Mouse (Mus musculus) heart, adult 11 months (tissue): Measurements from ENCODE around the gene Cbx2.

Source experiments
- DNase-seq: peaks from one replicate; pipeline ENCODE4 v3.0.0; 2022

Cbx2 gene

DNA sequence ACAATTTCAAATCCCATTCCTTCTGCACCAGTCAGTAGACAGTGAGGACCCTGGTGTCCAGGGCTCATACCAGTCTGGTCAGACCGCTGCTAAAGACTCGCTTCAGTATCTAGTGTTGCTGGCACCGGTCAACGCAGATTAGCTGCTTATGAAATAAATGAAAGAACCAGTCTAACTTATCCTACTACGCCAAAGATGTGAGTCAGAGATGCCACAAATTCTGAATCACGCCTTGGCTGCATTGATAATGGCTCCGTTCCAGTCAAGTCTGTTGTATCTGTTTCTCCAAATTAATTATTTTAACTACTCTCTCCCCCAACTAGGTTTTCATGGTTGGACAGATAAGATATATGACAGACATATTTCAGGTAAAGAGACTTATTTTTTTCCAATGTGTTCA lies 1.6 kb upstream of the Cbx2 start:
- DNase-seq: no peak

DNA sequence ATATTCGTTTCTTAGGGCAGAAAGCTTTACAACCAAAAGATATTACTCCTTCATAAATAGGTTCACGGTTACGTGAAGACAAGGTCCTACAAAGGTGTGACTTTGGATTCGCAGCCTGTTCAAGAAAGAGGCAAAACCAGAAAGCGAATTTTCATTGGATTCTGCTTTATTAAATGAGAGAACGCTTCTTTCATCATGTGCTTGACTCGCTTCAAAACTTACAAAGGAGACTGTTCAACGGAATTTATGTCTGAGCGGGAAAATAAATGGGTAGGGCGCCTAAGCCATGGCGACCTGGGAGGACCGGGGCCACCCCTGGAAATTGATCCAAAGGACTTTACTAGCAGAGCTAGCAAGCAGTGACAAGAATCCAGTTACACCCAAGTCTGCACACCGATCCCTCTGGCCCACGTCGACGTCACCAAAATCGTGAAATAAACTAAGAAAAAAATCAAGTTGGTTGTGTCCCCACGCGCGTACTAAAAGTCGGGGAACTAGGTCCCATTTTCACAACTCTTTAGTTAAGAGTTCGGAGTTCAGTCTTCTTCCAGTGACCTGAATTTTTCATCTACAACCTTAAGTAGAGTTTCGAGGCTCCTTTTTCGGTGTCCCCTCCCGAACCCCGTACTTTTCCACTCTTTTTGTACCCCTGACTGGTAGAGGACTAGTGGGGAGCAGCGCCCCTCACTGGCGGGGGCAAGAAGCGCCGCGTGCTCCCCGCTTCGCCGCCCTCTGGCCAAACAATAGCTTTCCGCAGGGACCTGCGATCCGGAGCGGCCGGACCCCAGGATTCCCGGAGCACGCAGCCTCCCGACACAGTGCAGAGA lies 481 bp upstream of the Cbx2 start:
- no peak for DNase-seq

DNA sequence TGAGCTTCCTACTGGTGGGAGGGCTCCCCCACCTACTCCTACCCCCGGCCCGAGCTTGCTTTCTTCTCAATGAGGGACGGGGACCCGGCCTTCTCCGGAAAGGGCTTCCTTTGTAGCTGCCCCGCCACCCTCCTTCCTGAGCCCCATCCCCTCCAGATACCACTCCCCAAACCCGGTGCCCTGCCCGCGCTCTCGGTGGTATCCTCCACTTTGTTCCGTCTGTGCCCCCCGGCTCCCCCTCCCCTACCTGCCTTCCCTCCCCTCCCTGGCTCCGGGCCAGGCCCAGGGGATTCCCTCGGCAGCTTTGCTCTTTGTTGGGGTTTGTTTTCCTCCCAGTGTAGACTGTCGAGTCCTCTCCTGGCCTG lies 836 bp downstream of the Cbx2 start:
- peak; percentile 94 for DNase-seq

DNA sequence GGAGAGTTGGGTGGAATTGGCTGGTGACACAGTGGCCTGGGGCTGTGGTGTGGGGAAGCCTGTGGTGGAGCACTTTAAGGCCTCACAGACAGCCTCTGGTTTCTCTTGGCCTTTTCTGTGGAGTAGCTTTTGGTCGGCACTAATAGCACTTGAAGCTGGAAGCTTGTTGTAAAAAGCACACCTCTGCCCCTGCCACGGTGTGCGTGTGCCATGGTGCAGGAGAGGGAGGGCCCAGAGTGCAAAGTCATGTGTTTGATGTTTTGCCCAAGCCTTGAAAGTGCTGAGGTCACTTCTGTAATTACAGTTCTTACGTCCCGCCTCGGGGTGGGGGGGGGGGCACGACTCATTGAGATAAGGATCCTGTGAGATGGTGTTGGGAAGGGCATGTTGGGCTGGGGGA lies 1.5 kb downstream of the Cbx2 start:
- no peak for DNase-seq

DNA sequence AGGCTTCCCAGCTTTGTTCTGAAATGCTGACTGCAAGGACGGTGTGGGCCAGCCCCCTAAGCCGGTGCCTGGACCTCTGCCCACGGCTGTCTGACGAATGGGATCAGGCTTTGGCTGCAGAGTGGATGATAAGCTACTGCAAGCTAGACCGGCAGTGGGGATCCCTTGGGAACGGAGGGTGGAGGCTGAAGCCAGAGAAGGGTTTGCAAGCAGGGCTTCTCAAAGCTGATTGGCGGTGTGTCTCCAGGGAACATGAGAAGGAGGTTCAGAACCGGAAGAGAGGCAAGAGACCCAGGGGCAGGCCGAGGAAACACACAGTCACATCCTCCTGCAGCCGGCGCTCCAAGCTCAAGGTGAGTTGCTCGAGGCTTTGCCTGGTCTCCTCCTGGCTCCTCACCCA lies 3.4 kb downstream of the Cbx2 start:
- DNase-seq: peak; percentile 98

DNA sequence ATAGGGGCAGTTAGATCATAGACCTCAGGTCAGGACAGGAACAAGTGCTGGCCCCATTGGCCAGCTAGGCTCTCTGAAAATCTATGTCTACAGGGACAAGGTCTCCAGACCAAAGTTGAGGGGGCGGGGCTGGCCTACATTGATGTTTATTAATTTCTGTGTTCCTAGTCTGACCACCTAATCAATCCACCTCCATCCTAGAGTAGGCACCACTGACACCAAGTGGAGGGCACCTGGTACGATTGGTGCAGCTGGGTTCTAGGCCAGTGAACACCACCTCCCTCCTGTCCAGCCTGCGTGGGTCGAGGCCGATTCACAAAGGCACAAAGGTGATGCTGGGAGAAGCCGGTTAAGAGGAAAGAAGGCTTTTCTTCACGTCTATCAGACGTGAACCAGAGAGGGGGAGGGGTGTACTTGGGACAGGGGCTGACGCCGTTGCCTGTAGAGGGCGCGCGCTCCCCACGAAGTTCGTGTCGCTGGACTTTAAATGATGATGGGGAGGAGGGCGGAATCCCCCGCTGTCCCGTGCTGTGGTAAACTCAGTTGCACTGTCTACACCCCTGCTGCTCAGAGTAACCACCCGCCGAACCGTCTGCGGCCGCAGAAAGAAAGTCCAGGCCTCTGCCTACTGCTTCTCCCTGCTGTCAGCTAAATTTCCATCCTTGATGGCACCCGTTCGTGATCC lies 11.3 kb downstream of the Cbx2 start:
- DNase-seq: peak; percentile 98

DNA sequence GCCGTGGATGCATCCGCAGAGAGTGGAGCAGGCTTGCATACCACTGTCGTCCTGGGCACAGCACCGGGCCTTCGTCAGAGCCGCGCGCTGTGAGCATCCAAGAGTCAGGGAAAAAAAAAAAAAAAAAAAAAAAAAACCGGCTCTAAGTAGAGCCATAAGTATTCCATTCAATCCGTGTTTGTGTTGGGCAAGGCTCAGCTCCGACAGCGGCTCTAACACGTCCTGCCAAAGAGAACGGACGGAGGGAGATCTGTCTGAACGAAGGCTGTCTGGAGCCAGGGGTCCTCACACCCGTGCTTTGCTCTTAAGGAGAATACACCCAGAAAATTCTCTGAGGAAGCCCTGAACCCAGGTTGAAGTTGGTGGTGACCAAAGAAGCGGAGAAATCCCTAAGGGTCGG lies 11.9 kb downstream of the Cbx2 start:
- DNase-seq: peak; percentile 87

DNA sequence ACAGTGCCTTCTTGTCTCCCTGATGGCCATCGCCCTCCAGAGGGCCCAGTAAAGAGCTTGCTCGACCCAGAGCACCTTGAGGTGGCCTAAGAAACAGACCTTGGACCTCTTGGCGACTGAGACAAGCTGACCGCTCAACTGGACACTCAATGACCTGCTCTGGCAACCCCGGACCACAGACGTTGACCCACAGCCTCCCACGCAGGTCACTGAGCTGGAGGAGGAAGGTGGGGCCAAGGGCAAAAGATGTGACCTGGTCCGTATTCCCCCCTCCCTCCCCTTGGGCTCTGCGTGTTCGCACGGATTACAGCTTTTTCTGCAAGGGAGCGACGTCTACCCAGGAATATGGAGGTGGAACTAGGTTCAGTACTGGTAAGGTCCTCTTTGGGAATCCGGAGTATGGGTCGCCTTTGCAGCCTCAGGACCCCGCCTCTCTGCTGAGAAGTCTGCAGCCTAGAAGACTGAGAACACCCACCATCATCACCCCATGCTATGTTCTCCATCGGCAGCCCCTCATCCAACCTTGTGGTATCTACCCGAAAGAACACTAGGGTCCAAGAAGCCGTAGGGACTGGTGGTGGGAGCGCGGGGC lies 12.4 kb downstream of the Cbx2 start:
- peak; percentile 90 for DNase-seq

DNA sequence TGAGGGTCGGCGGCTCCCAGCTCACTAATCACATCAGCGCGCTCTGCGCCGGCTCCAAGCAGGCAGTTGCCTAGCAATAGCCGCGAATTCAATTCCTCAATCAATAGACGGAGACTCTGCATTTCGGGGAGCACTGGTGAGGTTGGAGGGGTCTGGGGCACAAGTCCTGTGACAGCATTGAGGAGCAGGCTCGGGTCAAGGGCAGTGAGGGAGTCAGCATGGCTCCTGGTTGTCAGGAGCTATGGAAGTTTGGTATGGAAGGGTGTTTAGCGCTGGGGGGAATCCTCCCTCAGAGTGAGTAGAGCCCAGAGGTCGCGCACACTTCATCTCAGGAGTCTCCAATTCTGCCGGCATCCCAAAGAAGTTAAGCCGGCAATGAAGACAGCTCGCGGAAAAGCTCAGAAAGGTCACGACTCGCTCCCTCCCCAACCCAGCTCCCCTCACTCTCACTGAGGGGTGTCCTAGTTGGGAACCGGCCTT lies 13.0 kb downstream of the Cbx2 start:
- DNase-seq: no peak

DNA sequence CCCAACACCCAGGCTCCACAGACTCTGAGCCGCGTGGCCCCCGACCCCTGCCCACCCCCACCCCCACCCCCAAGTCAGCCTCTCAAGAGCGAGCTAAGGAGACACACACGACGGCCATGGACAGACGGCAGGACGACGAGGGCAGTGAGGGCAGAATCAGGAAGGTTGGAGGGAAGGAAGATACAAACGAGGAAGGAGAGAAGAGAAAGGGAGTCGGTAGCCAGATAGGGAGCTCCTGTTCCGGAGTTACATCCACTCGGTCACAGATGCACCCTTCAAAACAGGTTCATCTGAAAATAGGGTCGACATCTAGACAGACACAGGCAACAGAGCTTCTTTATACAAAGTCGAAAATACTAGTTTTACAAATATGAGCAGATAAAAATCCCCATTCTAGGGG lies 13.7 kb downstream of the Cbx2 start:
- DNase-seq: no peak

DNA sequence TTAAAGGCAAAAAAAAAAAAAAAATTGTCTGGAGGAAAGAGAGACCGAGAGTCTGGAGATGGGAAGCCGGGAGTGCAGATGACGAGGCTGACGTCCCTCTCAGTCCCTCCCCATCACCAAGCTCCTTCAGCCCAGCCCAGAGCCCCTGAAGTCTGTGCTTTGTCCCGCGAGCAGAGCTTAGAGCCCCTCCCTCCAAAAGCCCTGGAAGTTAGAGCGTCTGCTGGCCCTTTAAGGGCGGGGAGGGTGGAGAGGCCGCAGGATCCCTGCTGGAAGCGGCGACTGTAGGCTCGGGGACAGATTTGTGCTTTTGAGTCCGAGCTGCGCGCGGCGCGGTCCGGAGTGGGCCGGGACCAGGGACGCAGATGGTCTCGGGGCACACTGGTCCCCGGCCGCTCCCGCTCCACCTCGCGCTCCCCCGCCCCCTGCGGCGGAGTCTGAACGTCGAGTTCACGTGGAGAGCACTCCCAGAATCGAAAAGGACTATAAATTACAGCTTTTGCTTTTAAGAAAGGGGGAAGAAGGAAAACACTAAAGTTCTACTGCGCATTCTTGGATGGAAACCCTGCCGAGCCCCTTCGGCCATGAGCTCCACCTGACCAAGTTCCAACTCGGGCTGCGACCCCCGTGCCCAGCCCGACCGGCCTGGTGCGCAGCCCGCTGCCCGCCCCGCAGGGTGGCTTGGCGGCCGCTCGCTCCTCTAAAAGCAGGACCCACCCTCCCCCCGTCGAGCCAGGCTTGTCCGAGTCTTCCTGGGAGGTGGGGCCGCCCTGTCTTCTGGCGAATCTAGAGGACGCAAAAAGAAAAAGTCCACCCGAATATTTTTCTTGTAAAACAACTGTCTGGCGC lies 14.4 kb downstream of the Cbx2 start:
- peak; percentile 94 for DNase-seq

DNA sequence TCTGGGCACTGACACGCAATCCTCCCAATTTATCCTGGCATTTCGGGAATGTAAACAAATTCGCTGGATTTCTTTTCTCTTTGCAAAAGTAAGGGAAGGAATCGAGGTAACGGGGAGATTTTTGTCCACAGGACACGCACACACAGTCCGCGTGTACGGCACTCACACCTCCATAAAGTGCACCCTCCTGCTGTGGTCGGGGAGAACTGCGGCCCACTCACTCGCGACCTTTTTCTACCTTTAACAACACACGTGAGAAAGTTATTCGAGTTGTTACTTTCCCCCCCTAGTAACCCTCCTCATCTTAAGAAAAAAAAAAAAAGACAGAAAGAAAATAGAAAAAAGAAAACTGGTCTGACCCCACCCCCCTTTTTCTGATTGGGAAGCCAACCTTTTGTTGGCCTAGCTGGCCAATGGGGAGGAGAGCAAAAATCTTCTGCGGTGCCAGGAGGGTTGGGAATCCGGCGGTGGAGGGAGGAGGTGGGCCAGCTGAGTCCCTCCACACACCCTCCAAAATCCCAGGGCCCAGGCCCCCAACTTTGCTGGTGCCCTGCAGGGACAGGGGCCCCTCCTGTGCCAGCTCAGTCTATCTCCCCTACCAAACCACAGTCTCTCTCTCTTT lies 15.1 kb downstream of the Cbx2 start:
- DNase-seq: no peak

DNA sequence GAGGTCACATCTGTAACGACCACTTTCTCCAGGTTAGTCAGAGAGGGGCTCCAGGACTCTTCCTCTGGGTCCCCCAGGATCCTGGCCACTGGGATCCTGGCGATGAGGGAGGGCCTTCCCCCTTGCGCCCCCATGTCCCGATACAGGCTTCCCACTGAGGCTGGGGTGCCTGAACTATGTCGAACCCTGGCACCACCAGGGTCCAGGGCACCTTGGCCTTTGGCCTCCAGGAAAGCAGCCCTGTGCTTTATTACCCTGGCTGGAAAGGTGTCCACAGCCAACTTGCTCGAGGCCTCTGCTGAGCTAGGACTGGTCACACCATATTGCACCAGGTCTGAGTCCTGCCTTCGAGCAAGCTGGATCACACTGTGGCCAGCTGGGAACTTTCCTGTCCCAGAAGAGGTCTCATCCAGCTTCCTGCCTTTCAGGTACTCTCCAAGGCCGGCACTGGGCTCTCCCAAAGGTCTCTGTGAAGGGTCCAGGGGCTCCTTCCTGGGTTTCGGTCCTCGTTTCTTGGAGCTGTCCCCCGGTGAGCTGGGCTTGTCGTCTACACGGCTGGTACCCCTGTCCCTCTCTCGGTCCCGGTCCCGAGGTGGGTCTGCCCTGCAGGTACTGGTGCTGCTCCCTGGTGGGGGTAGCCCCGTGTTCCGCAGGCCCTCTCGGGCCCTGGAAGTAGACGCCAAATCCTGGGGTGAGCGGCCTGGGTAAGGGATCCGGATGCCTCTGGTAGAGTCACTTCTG lies 16.2 kb downstream of the Cbx2 start:
- DNase-seq: peak; percentile 94

DNA sequence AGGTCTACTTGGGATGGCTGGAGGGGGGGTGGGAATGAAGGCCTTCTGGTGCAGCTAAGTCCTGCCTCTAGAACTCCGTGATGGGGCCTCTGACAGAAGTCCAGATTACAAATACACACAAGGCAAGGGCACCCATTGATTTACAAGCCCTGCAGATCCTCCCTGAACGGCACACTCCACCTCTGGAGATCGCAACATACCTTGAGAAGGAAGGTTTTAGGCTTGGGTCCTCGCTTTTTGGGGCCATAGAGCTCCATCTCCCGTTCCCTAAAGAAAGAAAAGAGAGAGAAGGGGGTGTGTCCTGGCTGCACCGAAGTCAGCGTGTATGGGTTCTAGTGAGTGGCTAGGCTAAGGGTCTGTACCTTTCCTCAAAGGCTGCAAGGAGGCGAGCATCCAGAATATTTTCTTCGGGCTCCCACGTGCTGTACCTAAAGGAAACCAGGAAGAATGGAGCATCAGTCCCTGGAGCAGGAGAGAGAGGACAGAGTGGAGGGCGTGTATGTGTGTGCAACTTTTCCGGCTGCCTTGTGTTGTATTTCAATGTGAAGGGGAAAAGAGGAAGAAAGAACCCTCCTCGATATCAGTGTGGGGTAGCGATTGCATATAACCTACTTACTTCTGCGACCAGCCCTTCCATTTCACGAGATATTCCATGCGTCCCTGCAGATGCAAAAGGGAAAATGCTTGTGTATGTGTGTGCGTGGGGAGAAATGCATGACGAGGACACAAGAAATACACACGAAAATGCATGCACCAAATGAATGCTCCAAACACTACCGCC lies 17.2 kb downstream of the Cbx2 start:
- peak; percentile 90 for DNase-seq

DNA sequence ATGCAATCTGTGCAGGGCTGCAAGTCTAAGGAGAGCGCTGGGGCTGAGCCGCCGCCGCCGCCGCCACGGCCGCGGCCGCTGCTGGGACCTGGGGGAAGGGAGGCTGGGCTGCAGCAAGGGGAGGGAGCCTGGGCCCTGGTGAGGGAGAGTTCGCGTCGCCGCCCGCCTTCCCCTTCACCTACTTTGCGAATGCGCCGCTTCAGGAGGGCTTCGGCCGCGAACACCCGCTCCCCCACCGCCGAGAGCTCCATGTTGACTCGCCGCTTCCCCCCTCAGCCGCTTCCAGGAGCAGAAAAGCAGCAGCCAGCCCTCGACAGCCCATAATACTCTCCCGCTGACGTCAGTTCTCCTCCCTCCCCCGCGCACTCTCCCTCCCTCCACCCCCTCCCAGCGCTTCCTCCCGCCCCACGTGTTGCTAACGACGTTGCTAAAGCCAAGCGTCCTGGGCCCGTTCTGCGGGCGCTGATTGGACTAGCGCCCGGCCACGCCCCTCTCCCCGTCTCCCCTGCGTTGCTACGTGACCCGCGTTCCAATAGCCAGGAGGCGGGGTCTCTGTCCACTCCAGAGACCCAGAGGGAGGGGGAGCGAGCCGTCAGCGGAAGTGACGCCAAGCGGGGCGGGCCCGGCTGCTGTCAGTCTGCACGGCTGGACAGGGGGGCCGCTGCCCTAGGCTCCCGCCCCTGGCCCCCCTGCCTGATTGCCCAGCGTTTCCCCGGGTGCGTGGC lies 18.0 kb downstream of the Cbx2 start, which contains the start of gene Cbx8:
Cbx8 (minus strand) TSS at position 370 of the 725 bp plus-strand sequence.
- peak; percentile 100 for DNase-seq

DNA sequence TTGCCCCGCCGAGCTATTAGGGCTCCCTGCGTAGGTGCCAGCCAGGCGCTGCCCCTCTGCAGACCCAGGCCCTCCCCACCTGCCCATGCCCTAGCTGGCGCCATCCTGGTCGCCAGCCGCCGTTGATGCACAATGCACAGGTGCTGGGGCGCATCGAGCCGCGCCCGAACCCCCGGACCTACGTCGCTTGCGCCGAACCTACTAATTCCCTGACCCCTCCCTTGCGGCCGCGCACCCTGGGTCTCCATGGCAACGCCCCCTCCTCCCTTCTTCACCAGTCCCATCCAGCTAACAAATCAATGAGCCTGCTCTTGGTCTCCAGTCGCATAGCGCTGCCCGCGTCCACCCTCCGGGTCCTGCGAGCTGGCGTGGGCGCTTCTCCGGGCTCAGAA lies 18.6 kb downstream of the Cbx2 start:
- DNase-seq: no peak

DNA sequence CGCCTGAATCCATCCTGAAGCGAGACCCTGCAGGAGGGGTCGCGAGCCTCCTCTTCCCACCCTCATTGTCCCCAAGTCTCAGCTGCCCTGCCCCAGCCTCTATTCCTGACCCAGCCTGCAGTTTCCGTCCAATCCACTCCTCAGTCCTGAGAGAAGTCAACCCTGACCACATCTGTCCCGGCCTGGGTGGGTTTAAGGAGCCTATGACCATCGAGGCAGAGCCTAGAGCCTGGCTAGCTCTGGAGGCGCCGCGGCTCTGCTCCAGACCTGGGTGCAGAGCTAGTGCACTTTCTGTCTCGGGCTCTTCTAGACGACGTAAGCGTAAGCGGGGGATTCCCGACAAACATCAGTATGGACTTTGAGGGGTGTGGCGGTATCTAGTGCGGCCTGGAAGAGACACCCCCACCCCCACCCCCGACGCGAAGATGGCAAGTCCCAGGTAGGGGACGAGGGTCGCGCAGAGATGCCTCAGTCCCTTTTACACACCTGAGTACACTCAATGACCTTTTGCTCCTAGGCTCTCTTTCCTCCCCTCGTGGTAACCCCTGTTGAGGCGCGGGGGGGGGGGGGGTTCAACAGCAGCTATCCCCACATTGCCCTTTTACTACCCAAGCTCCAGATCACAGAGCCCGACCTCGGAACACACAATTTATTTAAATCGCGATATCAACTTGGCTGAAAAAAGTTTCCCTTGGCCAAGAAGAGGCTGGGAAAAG lies 19.1 kb downstream of the Cbx2 start:
- peak; percentile 95 for DNase-seq

DNA sequence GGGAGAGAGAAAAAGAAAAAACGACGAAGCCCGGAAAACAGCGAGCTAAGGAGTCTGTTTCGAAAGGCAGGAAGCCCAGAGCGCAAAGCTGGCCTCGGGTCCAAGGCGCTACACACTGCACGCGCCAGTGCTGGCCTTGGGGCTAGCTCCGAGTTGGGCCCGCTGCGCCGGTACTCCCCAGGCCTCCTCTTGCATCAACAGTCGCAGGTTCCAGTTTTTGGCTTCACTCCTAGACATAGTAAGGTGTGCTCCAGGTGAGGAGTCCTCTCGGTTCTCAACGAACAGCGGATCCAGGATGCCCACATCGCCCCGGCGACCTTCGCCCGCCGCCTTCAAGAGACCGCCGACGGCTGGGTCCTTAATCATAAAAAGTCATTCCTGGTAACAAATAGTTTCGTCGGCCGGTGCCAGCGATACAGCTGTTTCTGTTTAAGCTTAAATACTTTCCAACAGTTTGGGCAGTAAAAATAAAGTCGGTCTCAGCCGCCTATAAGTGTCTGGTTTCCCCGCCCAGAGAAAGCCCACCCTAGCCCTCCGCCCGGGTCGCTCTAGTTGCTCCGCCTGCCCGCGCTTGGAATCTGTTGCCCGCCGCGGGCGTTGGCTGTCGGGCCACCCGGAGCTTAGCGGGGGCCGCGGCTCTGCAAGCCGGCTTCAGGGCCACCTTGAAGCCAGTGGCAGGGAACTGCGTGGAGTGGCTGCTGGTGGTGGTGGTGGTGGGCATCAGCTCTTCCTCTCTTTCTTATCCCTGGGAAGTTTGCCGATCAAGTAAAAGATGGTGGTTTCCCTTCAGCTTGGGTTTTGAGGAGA lies 19.9 kb downstream of the Cbx2 start:
- DNase-seq: peak; percentile 93

DNA sequence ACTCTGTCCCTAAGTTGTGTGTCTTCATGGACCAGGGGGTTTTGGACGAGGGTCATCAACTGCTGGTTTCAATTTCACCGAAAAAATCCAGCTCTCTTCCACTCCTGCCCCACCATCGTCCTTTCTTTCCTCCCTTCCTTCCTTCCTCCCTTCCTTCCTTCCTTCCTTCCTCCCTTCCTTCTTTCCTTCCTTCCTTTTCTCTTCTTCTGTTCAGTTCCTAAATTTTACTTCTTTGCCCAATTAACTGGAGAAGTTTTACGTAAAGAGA lies 20.4 kb downstream of the Cbx2 start:
- DNase-seq: no peak
